Mouse (Mus musculus) G1E (cell line): ENCODE results near the gene Ptpn22.

Experiments used
- CTCF ChIP-seq: IDR thresholded peaks from 2 replicates; pipeline ENCODE4 v1.5.1; 2012; ENCODE audit warnings: low read depth, low read length, inconsistent platforms, mixed read lengths
- GATA1 ChIP-seq: IDR thresholded peaks from 2 replicates; pipeline ENCODE4 v1.6.1; 2012; ENCODE audit warnings: borderline replicate concordance, low read length, inconsistent platforms, mixed read lengths

- TF ChIP-seq CTCF (no peak), GATA1 (no peak)
These were observed 8.4 kb downstream of the Ptpn22 start for GRCm38 (mm10) chr3:103868008-103868407.
